Mouse (Mus musculus) neural tube, embryonic 10.5 days (tissue): ENCODE results near the gene Bcr.

ENCODE experiments used
- DNase-seq: peaks from one replicate; pipeline ENCODE4 v3.0.0-alpha.2; 2017; ENCODE audit warnings: low spot score; ENCODE audit errors: extremely low spot score

The Bcr gene

DNA sequence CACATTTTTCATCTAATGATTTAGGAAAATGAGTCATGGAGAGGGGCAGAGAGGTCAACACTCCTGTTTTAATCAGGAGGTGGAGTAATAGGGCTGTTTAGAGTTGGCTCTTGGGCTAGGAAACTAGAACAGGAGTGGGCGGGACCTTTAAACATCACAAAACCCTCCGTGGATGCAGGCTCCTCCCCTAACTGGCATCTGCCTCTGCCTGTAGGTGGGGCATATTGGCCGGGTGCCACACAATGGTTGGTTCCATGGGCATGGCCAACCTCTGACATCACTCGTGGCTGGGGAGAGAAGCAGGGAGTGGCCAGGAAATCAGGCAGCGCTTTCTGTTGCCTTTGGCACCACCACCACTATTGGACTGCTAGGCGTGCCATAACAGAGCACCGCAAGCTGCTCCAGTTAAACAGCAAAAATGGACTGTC lies 68.9 kb downstream of the Bcr start:
- DNase-seq = no peak

DNA sequence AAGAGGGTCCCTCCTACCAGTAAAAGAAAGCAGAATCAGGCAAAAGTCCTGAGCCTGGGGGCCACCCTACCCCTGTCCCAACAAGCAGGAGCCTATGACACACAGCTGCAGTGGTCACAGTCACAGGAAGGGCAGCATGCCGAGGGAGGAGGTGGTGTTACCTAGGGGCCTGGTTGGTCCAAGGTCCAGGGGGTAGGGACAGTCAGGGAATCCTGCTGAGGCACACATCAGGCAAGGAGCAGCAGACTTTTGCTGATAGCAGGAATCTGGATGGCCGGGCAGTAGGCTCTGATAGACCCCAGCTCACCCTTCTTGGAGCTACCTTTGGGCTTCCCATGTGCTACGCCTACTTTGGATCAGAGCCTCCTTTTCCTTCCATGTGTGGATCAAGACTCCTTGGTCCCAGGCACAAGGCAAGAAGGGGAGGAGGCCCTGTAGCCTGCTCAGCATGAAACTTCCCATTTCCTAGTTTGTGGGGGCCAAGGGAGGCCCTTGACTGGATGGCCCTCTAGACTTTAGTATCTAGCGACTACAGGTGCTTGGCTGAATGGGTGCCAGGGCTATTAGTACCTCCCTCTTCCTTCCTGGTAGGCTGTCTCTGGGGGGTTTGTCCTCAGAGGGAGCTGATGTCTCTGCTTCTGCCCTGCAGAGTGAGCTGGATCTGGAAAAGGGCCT lies 70.1 kb downstream of the Bcr start:
- no peak for DNase-seq

DNA sequence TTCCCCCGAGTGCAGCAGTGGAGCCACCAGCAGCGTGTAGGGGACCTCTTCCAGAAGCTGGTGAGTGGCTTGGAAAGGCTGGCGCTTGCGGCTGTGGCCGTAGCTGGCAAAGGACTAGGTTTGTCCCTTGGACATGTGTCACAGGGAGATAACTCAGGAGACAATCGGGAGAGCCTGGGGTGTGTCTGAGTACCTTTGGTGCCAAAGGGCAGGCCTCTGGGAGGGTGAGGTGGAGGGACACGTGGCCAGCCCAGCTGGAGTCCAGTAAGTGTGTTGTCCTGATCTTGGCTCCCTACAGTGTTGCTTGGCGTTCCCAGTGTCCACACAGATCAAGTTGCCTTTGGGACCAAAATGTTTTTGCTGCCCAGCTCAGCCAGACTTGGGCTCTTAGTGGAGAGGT lies 71.2 kb downstream of the Bcr start:
- DNase-seq = no peak

DNA sequence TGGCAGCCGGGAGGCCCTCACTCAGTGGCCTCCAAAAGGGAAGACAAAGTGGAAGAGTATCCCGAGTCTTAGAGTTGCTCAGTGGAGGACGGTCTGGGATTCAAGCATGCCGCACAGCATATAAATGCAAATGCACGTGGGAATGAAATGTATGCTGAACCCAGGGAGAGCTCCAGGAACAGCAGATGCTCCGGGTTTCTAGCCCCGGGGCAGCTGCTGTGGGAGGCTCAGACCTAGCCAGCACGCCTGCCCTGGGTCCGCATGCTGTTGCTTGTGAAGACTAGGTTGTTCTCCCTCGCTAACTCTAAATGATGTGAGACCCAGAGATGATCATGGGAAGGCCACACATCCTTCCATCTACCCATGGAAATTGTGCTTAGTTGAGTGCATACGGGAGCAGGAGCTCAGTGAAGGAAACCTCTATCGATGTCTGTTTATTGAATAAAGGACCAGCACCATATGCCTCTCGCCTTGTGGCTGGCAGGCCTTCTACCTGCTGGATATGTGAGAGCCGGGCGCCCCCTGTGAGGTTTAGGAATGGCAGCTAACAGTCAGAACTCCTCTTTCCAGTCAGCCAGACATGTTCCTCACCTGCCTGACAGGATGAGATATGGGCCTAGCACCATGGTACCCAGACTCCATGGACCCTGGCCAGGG lies 74.6 kb downstream of the Bcr start:
- DNase-seq = no peak

DNA sequence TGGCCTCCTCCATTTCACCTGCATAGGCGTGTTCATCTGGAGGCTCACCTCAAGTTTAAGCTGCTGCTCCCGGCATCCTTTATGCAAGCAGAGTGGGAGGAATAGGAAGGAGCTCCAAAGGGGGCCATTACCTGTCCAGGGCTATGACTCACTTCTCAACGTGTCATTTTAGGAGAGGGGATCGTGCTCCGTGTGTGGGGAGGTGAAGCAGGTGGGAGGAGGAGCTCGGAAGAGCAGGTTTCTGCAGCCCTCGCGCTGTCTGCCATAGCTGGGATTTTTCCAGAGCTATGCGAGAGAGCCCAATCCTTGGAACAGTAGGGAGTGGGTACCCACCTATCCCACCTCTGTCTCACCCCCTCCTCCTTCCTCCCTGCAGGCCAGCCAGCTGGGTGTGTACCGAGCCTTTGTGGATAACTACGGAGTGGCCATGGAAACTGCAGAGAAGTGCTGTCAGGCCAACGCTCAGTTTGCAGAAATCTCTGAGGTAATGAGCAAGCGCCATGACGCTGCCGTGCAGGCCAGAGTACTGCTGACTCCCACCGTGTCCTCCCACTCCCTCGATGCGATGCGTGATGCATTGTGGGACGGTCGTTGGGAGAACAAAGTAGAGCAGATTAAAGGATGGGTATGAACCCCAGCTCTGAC lies 75.2 kb downstream of the Bcr start:
- DNase-seq = no peak

DNA sequence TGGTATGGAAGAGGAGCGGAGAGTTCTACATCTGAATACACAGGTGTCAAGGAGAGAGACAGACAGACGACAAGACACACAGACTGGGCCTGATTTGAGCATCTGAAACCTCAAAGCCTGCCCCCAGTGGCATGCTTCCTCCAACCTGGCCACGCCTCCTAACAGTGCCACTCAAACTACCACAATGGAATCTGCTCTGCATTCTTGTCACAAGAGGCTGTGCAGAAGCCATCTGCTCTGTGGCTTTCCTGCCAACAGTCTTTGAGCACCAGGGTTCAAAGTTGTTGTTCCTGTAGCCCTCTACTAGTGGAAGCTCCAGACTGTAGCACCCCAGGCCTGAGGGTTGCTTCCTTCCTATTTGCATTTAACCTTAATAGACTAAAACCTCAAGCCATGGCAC lies 76.8 kb downstream of the Bcr start:
- DNase-seq = no peak

DNA sequence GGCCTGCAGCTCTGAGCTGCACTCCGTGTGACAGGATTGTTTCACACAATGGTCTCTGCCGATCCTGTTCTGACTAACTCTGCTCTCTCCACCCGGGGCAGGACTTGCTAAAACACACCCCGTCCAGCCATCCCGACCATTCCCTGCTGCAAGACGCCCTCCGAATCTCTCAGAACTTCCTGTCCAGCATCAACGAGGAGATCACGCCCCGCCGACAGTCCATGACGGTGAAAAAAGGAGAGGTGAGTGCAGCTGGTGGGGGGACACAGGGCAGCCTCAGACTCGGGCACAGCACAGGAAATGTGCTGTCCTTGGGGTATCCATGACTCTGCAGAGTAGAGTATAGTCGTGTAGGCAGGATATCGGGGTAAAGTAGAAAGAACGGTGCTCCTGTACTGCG lies 84.8 kb downstream of the Bcr start:
- no peak for DNase-seq

DNA sequence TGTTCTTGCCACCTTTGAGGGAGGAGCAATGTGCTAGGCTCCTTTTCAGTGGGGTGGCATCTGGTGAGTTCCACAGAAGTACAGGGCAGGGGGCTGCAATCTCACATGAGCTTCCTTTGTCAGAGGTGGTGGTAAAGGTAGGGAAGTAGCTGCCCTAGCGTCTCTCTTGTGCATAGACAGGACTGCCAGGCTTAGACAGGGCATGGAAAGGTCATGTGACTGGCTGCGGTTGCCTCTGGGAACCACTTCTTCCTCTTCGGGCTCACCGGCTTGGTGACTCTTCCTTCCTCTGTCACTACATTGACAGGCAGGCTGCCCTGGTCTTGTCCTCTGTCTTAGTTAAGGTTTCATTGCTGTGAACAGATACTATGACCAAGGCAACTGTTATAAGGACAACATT lies 85.6 kb downstream of the Bcr start:
- DNase-seq = no peak

DNA sequence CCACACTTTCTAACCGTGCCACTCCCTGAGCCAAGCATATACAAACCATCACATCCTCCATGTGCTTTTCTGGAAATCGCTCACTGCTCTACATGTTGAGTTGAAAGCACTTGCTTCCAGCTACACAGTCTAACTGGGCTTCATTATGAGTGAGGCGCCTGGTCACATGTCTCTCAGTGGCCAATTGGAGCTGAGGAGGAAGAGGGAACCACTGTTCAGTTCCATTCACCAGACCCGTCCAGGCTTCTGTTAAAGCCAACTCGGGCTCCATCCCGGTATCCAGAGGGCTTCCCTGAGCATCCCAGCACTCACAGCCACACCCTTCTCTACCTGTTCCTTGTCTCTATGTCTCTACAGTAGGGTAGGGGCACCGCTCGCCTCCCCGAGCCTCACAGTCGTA lies 86.2 kb downstream of the Bcr start:
- DNase-seq = no peak

DNA sequence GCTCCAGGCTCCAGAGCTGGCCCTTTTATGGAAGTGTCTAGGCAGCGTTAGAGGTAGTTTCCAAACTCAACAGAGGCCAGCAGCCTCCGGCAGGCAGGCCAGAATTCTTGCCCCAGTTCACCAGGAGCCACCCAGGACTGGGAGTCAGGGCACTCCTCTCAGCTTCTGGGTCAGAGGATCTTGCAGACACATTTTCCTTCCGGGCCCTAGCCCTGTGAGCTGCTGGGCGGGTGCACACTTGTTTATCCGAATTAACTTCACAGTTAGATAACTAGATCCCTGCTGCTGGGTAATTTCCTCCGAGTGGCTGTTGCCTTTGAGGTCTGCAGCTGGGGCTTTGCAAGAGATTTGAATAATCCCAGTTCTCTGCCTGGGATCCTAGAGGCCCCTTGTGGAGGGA lies 87.9 kb downstream of the Bcr start:
- no peak for DNase-seq

DNA sequence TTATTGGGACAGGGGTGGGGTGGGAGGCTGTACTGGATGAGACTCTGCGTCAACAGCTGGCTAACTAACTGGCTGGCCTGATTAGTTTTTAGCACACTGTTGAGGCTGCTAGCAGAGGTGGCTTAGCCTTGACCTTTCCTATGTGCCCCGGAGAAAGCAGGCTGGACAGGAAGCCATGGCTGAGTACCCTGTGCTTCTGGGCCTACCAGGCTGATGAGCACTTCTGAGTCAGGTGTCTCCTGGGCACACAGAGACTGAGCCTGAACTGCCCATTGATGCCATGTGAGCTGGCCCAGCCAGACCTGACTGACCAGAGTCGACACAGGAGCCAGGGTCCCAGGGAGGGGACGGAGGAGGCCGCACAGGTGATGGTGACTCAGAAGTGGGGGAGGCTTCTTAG lies 90.0 kb downstream of the Bcr start:
- DNase-seq = no peak

DNA sequence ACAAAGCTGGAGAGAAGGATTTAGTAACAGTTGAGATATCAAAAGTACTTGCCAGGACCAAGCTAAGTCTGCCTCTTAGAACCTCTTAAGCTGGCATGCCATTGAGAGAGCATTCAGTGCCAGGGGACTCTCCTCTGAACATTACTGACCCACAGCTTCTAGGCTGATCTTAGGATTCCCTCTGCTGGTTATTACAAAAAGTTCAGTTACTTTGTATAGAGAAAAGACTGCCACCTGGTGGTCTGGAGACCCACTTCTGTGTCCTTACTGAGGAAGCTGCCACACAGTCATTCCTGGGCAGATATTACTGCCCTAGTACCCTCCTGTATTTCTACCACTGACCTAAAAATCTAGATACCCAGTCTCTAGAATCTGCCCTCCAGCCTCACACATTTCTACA lies 90.9 kb downstream of the Bcr start:
- DNase-seq = peak; percentile 64

DNA sequence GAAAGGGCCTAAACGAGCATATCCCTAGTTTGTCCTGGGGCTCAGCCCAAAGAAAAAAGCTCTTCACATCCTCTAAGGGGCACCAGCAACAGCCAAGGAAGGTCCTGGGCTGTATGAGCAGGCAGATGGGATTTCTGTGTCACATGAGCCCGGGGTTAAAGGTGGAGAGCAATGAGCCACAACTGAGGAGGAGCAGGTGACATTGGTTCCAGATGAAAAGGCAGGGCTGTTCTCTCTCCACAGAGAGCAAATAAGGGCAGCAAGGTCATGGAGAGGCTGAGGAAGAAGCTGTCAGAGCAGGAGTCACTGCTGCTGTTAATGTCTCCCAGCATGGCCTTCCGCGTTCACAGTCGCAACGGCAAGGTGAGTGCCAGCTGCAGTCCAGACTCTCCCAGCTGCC lies 96.4 kb downstream of the Bcr start:
- no peak for DNase-seq

DNA sequence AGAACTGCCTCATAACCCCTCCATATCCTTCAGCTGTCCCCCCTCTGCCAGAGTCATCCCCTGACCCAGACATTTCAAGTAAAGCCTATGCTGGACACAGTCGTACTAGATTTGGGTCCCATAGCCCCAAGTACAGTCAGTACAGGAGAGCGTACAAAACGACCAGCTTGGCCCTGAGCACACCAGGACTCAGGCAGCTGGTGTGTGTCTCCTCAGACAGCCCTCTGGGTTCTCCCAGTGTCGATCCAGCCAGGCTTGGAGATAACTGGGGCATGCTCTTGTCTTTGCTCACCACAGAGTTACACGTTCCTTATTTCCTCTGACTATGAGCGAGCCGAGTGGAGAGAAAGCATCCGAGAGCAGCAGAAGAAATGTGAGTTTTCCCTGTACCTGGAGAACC lies 97.3 kb downstream of the Bcr start:
- no peak for DNase-seq

DNA sequence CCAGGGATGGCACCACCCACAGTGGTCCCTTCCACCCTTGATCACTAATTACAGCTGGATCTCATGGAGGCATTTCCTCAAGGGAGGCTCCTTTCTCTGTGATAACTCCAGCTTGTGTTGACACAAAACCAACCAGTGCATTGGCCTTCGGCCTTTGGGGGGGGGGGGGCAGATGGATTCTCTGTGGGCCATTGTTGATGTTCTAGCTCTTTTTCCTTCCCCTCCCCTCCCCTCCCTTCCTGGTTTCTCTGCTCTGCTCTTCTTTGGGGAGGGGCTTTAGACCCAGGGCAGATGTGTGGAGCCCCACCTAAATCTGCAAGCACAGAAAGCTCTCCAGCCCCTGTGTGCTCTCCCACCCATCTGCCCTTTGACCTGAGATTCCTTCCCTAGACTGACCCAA lies 98.0 kb downstream of the Bcr start:
- no peak for DNase-seq

DNA sequence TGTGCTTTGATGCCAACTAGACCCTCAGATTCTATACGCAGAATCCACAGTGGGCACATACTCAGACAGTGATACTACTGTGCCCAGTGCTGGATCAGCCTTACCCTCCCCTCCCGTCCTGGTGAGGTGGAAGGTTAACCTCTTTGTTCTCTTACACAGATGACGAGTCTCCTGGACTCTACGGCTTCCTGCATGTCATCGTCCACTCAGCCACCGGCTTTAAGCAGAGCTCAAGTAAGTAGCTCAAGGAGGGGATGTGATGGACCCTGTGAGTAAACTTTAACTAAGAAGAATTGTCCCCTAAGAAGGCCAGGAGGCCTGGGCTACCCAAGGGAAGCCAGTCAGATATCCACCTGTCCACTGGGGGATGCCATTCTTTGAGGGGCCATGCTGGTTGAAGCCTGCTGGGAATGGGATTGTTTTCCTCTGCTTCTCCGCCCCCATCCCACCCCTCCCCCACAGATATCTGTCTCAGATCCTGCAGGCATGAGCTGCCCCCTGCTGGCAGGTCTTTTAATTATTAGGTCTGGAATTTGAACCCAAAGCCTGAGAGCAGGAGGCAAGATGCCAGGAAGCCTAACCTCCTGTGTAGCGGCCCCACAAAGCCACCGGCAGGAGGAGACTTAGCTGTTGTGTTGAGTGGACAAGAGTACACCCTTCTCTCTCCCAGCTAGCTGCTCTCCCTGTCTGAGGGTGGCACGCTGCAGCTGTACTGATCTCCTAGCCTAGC lies 99.9 kb downstream of the Bcr start:
- DNase-seq = no peak

DNA sequence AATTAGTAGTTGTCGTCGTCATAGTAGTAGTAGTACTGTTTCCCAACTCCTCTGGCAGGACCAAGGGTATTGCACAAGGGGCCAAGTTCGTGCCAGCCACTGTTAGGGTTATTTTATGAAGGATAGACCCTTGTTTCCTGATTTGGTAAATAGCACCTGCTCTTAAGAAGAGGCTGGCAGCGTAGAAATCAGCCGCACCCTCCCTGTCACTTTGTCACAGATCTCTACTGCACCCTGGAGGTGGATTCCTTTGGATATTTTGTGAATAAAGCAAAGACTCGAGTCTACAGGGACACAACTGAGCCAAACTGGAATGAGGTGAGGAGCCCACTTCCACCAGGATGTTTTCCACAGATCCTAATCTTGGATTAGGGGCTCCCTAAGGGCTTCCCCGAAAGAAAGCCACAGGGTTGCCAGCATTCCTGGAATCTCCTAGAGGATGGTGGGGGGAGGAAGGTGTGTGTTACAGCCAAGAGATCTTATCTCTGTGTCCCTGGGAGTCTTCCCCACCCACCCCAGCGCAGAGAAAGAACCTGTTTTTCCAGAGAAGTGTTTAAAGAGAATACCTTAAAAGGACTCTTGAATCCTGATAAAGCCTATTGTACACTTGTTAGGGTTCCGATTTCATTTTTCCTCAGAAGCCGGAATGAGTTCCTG lies 105.6 kb downstream of the Bcr start:
- DNase-seq = no peak

DNA sequence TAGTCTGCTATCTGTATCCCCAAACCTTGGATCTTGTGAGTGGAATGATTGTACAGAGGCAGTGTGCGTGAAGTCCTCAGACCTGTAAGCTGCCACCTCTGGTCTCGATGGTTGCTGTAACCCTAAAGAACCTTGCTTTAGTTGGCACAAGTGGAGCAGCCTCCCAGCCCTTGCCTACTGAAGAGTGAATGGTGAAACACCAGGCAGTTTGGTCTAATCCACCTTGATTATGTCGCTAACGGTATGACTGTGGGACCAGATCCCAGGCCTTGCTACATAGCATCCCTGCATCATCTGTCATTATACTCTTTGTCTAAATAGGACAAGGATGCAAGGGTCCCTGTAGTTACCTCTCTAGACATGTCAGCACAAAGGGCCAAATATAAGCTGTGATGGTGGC lies 106.2 kb downstream of the Bcr start:
- DNase-seq = no peak

DNA sequence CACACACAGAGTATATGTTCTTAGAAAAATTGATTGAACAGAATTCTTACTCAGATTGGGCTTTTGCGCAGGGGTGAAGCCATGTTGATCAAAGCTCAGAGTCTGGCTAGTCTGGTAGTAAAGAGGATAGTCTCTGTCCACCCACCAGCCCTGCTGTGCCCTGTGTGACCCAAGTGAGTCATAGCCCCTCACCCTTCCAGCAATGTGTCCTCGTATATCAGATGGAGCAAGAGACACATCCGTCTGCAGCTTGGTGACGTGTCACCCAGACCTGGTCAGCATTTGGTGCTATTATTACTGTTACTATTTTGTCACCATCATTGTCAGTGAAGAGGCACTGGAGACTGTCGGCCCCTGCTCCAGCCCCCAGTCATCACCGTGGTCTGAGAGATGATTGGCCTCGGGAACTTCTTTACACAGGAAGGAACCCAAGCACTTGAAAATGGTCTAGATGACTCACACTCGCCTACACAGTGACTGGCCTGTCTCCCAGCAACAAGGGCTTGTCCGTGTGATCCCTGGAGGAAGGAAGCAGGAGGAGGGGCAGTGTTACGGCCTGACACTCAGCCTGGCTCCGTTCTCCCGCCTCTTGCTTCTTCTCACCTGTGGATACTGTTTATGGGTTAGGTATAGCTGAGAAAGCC lies 109.9 kb downstream of the Bcr start:
- DNase-seq = no peak

DNA sequence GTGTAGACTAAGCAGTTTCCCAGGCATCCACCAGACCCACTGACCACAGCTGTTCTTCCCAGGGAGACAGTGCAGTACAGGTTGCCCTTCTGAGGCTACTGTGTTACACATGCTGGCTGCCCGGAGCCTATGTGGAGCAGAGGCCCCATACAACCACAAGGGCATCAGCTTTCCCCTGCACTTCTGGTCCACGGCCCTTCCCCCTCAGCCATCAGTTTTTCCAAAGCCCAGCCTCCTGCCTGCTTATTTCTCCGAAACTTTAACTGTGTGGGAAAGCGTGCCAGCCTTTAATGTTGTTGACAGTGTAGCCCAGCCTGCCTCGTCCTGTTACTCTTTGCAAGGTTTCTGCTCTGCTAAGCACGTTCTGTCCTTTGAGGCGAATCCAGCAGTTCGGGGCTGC lies 112.7 kb downstream of the Bcr start:
- DNase-seq = no peak

DNA sequence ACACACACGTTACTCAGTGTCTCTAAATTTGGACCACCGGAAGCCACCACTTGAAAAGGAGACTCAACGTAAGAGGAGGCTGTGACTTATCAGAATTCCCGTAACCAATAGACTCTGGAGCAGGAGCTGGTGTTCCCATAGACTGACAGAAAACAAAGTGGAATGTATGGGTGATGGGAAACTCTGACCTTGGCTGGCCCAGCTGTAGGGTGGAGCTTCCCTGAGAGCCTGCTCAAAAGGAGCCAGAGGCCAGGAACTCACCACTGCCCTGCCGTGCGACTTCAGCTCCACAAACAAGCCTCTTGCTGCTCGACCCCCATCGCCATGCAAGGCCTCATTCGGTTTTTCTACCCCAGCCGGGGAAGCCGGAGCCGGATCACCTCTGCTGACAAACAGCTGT lies 113.3 kb downstream of the Bcr start:
- DNase-seq = no peak
